Mouse (Mus musculus): ENCODE measurements around the gene Snx27. TPM values are rescaled to one million over a fixed set of nuclear protein-coding genes. Genes with fewer than 3 reads are reported as not detected.

Gene Snx27
- 10 to 100 TPM; 24.4 to 28.6 TPM for total RNA-seq (2021)
- long read RNA-seq, experiment 1, full-length matches to known transcripts: 5 of 23 reads
- long read RNA-seq, experiment 1, partial matches to known transcripts: 2 of 23 reads
- long read RNA-seq, experiment 1, other reads (novel, unspliced or antisense): 16 of 23 reads
- long read RNA-seq, experiment 2, full-length matches to known transcripts: 4 of 23 reads
- long read RNA-seq, experiment 2, partial matches to known transcripts: 3 of 23 reads
- long read RNA-seq, experiment 2, other reads (novel, unspliced or antisense): 16 of 23 reads

- intact Hi-C loops (cut with DNase I): loop anchor here (5.0 kb wide), 1 partner anchor 125 kb away; no protein-coding TSS in a partner anchor
- peak; percentile 89 for DNase-seq
Observed at GRCm38 (mm10) chr3:94582456-94582891, at the start of gene Snx27. Gene Snx27 (minus strand): TSS chr3:94582716.

GRCm38 (mm10) chr3:94629876-94630275 is 47.4 kb upstream of the Snx27 start:
- intact Hi-C loops (cut with DNase I): no loop called here
- DNase-seq: no peak

- no peak for DNase-seq
- intact Hi-C loops (cut with DNase I): no loop called here
Observed at GRCm38 (mm10) chr3:94628712-94629111, 46.2 kb upstream of the Snx27 start.

- intact Hi-C loops (cut with DNase I): no loop called here
Observed at GRCm38 (mm10) chr3:94624281-94624680, 41.8 kb upstream of the Snx27 start.

GRCm38 (mm10) chr3:94622550-94622949 is 40.0 kb upstream of the Snx27 start:
- no peak for DNase-seq
- intact Hi-C loops (cut with DNase I): no loop called here

More at GRCm38 (mm10) chr3:94624281-94624680, 41.8 kb upstream of the Snx27 start:
- DNase-seq: no peak

- peak; percentile 16 to 23 for DNase-seq
Observed at GRCm38 (mm10) chr3:94621740-94622507, 39.4 kb upstream of the Snx27 start.

GRCm38 (mm10) chr3:94616717-94617116 is 34.2 kb upstream of the Snx27 start:
- peak; percentile 35 to 54 for DNase-seq
- intact Hi-C loops (cut with DNase I): loop anchor here (5.0 to 10.0 kb wide), 2 partner anchors 231 to 288 kb away; no protein-coding TSS in a partner anchor

More at GRCm38 (mm10) chr3:94621740-94622507, 39.4 kb upstream of the Snx27 start:
- intact Hi-C loops (cut with DNase I): no loop called here

- intact Hi-C loops (cut with DNase I): loop anchor here (10.0 kb wide), 1 partner anchor 291 kb away; no protein-coding TSS in a partner anchor
- peak; percentile 12 to 18 for DNase-seq
Observed at GRCm38 (mm10) chr3:94613258-94613878, 30.9 kb upstream of the Snx27 start.

GRCm38 (mm10) chr3:94612274-94612673 is 29.8 kb upstream of the Snx27 start:
- DNase-seq: no peak
- intact Hi-C loops (cut with DNase I): loop anchor here (10.0 kb wide), 1 partner anchor 293 kb away; no protein-coding TSS in a partner anchor

GRCm38 (mm10) chr3:94611834-94612233 is 29.3 kb upstream of the Snx27 start:
- intact Hi-C loops (cut with DNase I): loop anchor here (10.0 kb wide), 1 partner anchor 293 kb away; no protein-coding TSS in a partner anchor
- no peak for DNase-seq

GRCm38 (mm10) chr3:94611343-94611742 is 28.8 kb upstream of the Snx27 start:
- intact Hi-C loops (cut with DNase I): loop anchor here (10.0 kb wide), 1 partner anchor 293 kb away; no protein-coding TSS in a partner anchor
- no peak for DNase-seq

- DNase-seq: peak; percentile 23 to 28
- intact Hi-C loops (cut with DNase I): loop anchor here (10.0 kb wide), 1 partner anchor 294 kb away; no protein-coding TSS in a partner anchor
Observed at GRCm38 (mm10) chr3:94610581-94610980, 28.1 kb upstream of the Snx27 start.

GRCm38 (mm10) chr3:94609621-94610020 is 27.1 kb upstream of the Snx27 start:
- no peak for DNase-seq
- intact Hi-C loops (cut with DNase I): loop anchor here (10.0 kb wide), 1 partner anchor 295 kb away; no protein-coding TSS in a partner anchor

GRCm38 (mm10) chr3:94601959-94602358 is 19.4 kb upstream of the Snx27 start:
- intact Hi-C loops (cut with DNase I): loop anchor here (1.0 to 5.0 kb wide), 3 partner anchors 70 to 235 kb away; no protein-coding TSS in a partner anchor
- peak; percentile 46 to 69 for DNase-seq

- DNase-seq: no peak
- intact Hi-C loops (cut with DNase I): no loop called here
Observed at GRCm38 (mm10) chr3:94597224-94597779, 14.8 kb upstream of the Snx27 start.

GRCm38 (mm10) chr3:94595871-94596287 is 13.4 kb upstream of the Snx27 start:
- DNase-seq: no peak

GRCm38 (mm10) chr3:94591066-94591465 is 8.6 kb upstream of the Snx27 start:
- intact Hi-C loops (cut with DNase I): no loop called here
- DNase-seq: no peak

More at GRCm38 (mm10) chr3:94595871-94596287, 13.4 kb upstream of the Snx27 start:
- intact Hi-C loops (cut with DNase I): no loop called here

- intact Hi-C loops (cut with DNase I): loop anchor here (5.0 kb wide), 1 partner anchor 276 kb away; the partner anchor contains the start of gene Them4
Observed at GRCm38 (mm10) chr3:94587962-94588361, 5.4 kb upstream of the Snx27 start.

GRCm38 (mm10) chr3:94582944-94583343 is 428 bp upstream of the Snx27 start:
- intact Hi-C loops (cut with DNase I): loop anchor here (5.0 kb wide), 1 partner anchor 126 kb away; no protein-coding TSS in a partner anchor
- no peak for DNase-seq

More at GRCm38 (mm10) chr3:94587962-94588361, 5.4 kb upstream of the Snx27 start:
- no peak for DNase-seq

Data from heart, postnatal 14 days (tissue).